Mouse (Mus musculus) lung, embryonic 14.5 days (tissue): ENCODE data around the gene Gpnmb. TPM values are rescaled to one million over a fixed set of nuclear protein-coding genes. Genes with fewer than 3 reads are reported as not detected.

Experiments used
- ATAC-seq: fragments of 200-750 bp; cut with Nextera tagmentation; 2 replicates; pipeline ENCODE4 v1.8.0; 2017; ENCODE audit warnings: mild to moderate bottlenecking, moderate TSS enrichment, moderate library complexity; ENCODE audit not compliant: insufficient read depth
- DNase-seq: peaks from one replicate; pipeline ENCODE4 v3.0.0-alpha.2; 2015
- H3K27ac ChIP-seq: fragments of 300-500 bp; sonication (generic); 2 replicates; pipeline ENCODE4 v1.5.1; 2014; ENCODE audit warnings: low read depth, mild to moderate bottlenecking, moderate library complexity
- H3K27me3 ChIP-seq: fragments of 300-500 bp; sonication (generic); 2 replicates; pipeline ENCODE4 v1.6.1; 2014; ENCODE audit warnings: low read length, control low read depth; ENCODE audit not compliant: insufficient read depth
- H3K36me3 ChIP-seq: fragments of 300-500 bp; sonication (generic); 2 replicates; pipeline ENCODE4 v1.6.1; 2014; ENCODE audit warnings: control low read depth; ENCODE audit not compliant: insufficient read depth
- H3K4me1 ChIP-seq: fragments of 300-500 bp; sonication (generic); 2 replicates; pipeline ENCODE4 v1.6.1; 2014; ENCODE audit warnings: antibody characterized with exemption, control low read depth; ENCODE audit not compliant: insufficient read depth
- H3K4me2 ChIP-seq: fragments of 300-500 bp; sonication (generic); 2 replicates; pipeline ENCODE4 v1.6.1; 2014; ENCODE audit warnings: mild to moderate bottlenecking
- H3K4me3 ChIP-seq: fragments of 300-500 bp; sonication (generic); 2 replicates; pipeline ENCODE4 v1.5.1; 2014; ENCODE audit warnings: low read depth, low read length
- H3K9ac ChIP-seq: fragments of 300-500 bp; sonication (generic); 2 replicates; pipeline ENCODE4 v1.6.1; 2014
- H3K9me3 ChIP-seq: fragments of 300-500 bp; sonication (generic); 2 replicates; pipeline ENCODE4 v1.6.1; 2016; ENCODE audit warnings: low read depth, low read length, control low read depth
- CTCF ChIP-seq: IDR thresholded peaks from 2 replicates; pipeline ENCODE4 v1.5.1; 2016; ENCODE audit warnings: antibody characterized with exemption, low read depth
- WGBS: fragments of 180-500 bp; shearing (Covaris S2); extraction: QIAGEN DNeasy Blood & Tissue Kit; methylation state at CpG from one replicate; pipeline ENCODE4 v1.1.7; 2014; 5-methylcytosine and 5-hydroxymethylcytosine counted together
- polyA plus RNA-seq: library from polyadenylated mRNA; unstranded; fragments of >200 nt; fragmentation: Nextera tagmentation; extraction: Ambion mirVana; gene quantifications from 2 replicates; pipeline ENCODE4 v1.2.1, GENCODE M21; 2014

Gene Gpnmb
- polyA plus RNA-seq, 1 experiment from 2014 or later = 0.21 TPM

DNA sequence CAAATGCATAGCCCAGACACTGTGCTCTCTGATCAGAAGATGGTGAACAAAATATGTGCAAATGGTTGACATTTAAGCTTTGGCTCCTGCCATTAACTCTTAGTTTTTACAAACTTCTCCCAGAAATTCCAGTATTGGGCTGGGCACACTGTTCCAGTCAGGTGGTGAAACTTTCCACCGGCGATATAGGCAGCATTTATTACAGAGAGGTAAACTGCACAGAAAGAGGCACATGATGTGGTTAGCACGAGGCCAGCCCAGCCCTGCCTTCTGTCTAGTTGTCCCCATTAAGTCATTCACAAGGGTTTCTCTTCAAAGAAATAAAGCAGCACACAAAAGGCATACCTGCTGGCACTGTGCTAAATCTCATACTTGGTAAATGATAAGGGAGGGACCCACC, 7.6 kb upstream of the Gpnmb start:
- no peaks in the 10 kb centered on the region for H3K4me1 ChIP-seq
- DNase-seq (no peak), ATAC-seq (no peak)
- H3K9me3 ChIP-seq = no peaks in the 10 kb centered on the region
- no peak overlapping the region for H3K27ac ChIP-seq
- no peak overlapping the region for H3K4me3 ChIP-seq
- H3K36me3 ChIP-seq = no peaks in the 10 kb centered on the region
- no peak overlapping the region for H3K4me2 ChIP-seq
- no peak for TF ChIP-seq CTCF
- no peak overlapping the region for H3K9ac ChIP-seq
- 81% methylated on average over 3 of the region's 3 CpGs for WGBS
- H3K27me3 ChIP-seq = no peaks in the 10 kb centered on the region

DNA sequence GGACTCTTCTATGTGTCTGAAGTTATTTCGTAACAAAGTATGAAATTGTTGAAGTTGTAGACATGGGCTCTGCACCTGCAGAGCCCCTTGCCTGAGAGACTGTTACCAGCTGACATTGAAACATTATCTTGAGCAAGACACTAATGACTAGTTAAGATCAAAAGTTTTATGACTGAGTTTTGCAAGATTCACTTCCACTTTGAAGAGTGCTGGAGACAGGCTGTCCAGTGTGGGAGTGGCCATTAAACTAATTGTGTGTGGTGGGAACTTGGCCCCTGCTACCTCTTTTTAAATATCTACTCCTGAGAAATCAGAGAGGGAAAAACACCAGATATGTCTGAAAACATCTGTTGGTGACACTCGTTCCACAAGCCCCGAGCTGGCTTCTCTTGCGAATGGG, 5.1 kb upstream of the Gpnmb start:
- DNase-seq = no peak
- no peak for ATAC-seq
- no peak for TF ChIP-seq CTCF
- H3K27me3 ChIP-seq = no peaks in the 10 kb centered on the region
- H3K36me3 ChIP-seq = no peaks in the 10 kb centered on the region
- no peak overlapping the region for H3K4me2 ChIP-seq
- H3K4me3 ChIP-seq = no peak overlapping the region
- 55% methylated on average over 4 of the region's 4 CpGs for WGBS
- H3K4me1 ChIP-seq = no peaks in the 10 kb centered on the region
- no peak overlapping the region for H3K9ac ChIP-seq
- no peaks in the 10 kb centered on the region for H3K9me3 ChIP-seq
- no peak overlapping the region for H3K27ac ChIP-seq

DNA sequence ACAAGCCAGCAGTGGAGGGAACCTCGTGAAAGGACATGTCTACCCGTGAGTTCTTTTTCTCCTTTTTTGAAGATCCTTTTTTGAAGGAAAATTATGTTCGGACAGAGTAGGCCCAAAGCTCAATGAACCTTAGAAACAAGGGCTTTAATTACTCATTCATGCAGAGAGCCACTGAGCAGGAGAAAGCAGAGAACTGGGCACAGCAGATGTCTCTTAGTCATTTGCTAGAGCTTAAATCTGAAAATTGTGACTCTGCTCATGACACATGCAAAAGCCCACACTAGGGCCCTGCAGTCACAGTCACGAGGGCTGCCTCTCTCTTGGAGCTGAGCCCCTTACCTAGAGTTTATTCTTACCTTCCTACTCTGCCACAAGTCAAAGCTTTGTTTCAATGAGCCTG, 3.6 kb upstream of the Gpnmb start:
- no peak overlapping the region for H3K9ac ChIP-seq
- WGBS = 84% methylated on average over 4 of the region's 4 CpGs
- no peaks in the 10 kb centered on the region for H3K36me3 ChIP-seq
- ATAC-seq = no peak
- H3K4me1 ChIP-seq = no peaks in the 10 kb centered on the region
- no peaks in the 10 kb centered on the region for H3K9me3 ChIP-seq
- no peak overlapping the region for H3K4me3 ChIP-seq
- no peak for DNase-seq
- 0 out of 2 replicates have a peak, but pooled peaks cover 6% of the 10 kb centered on the region for H3K27me3 ChIP-seq
- H3K27ac ChIP-seq = no peak overlapping the region
- TF ChIP-seq CTCF = no peak
- no peak overlapping the region for H3K4me2 ChIP-seq

DNA sequence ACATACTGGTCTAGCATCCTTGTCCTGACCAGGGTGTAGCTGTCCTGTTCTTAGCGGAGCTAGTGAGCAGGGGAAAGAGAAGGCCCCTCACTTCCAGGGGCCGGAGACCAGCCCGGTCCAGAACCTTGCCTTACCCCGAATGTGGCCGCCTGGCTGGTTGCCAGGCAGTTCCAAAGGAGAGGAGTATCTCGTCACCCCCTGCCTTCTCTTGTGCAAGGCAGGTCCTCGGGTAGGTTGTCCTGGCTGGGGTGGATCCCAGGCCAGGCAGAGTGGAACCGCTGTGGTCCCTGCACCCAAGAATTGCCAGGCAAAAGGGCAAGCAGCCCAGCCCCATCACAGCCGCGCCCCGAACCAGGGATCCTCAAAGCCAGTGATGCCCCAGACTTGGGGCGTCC, 919 bp downstream of the Gpnmb start:
- no peak overlapping the region for H3K4me3 ChIP-seq
- 63% methylated on average over 12 of the region's 12 CpGs for WGBS

GRCm38 (mm10) chr6:49039470-49040180, 3.3 kb downstream of the Gpnmb start:
- Histone ChIP-seq H3K36me3 (no peaks in the 10 kb centered on the region), H3K4me3 (peak overlapping the region; percentile 29), H3K9ac (peak overlapping the region; percentile 52), H3K4me1 (no peaks in the 10 kb centered on the region), H3K4me2 (peak overlapping the region; percentile 55), H3K9me3 (no peaks in the 10 kb centered on the region), H3K27me3 (0 out of 2 replicates have a peak, but pooled peaks cover 6% of the 10 kb centered on the region), H3K27ac (no peak overlapping the region)
- WGBS = 11% methylated on average over 18 of the region's 18 CpGs
- ATAC-seq = 0 out of 2 replicates have a peak, but pooled peaks have one; percentile 57
- TF ChIP-seq CTCF = peak; percentile 72
- peak; percentile 88 for DNase-seq

More for the DNA sequence above, 919 bp downstream of the Gpnmb start:
- ATAC-seq (no peak), DNase-seq (no peak)
- no peaks in the 10 kb centered on the region for H3K36me3 ChIP-seq
- 0 out of 2 replicates have a peak, but pooled peaks cover 6% of the 10 kb centered on the region for H3K27me3 ChIP-seq
- no peak overlapping the region for H3K9ac ChIP-seq
- no peak overlapping the region for H3K4me2 ChIP-seq
- no peaks in the 10 kb centered on the region for H3K9me3 ChIP-seq
- no peaks in the 10 kb centered on the region for H3K4me1 ChIP-seq
- H3K27ac ChIP-seq = no peak overlapping the region
- TF ChIP-seq CTCF = no peak

GRCm38 (mm10) chr6:49046502-49046901, 10.2 kb downstream of the Gpnmb start:
- ATAC-seq = no peak
- no peak overlapping the region for H3K27ac ChIP-seq
- 70% methylated on average over 6 of the region's 6 CpGs for WGBS

GRCm38 (mm10) chr6:49046976-49047375, 10.6 kb downstream of the Gpnmb start:
- Histone ChIP-seq H3K4me1 (no peaks in the 10 kb centered on the region), H3K27me3 (no peaks in the 10 kb centered on the region), H3K9me3 (no peaks in the 10 kb centered on the region), H3K4me2 (no peak overlapping the region), H3K9ac (no peak overlapping the region), H3K27ac (no peak overlapping the region), H3K36me3 (no peaks in the 10 kb centered on the region), H3K4me3 (no peak overlapping the region)
- no peak for DNase-seq
- WGBS = 68% methylated on average over 8 of the region's 8 CpGs
- no peak for ATAC-seq
- no peak for TF ChIP-seq CTCF

More at GRCm38 (mm10) chr6:49046502-49046901, 10.2 kb downstream of the Gpnmb start:
- Histone ChIP-seq H3K36me3 (no peaks in the 10 kb centered on the region), H3K4me1 (no peaks in the 10 kb centered on the region), H3K4me3 (no peak overlapping the region), H3K4me2 (no peak overlapping the region), H3K27me3 (no peaks in the 10 kb centered on the region), H3K9ac (no peak overlapping the region), H3K9me3 (no peaks in the 10 kb centered on the region)
- no peak for TF ChIP-seq CTCF
- DNase-seq = no peak
